ENCODE assay signal across 11 mouse cellular contexts in the genomic region with DNA sequence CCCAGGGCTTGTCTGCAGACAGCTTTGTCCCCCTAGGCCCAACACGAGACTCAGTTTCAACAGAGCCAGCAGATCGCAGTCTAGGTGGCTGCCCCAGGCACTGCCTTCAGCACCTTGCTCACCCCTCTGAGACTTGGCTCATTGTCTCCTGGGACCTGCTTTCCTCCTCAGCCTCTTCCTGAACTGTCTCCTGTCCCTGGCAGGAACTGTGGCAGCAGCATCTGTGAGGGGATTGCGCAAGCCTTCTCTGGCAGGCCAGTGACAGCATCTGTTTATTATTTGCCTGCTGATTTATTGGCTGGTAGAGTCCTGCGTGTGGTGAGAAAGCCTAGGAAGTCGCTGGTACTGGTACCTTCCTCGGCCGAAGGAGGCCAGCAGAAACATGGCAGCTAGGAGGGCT.
A peak's percentile ranks its signal among the peaks of the same experiment; 100 is the strongest.
DNase-seq lines count a peak whose midpoint lies in the region; ATAC-seq and TF ChIP-seq lines count a peak whose summit lies in the region.
"Had no signal": no experiment of that assay in that cellular context is flagged by ENCODE, and none has a peak within 500 bp of the region (broad histone marks: within the 10 kb centered on the region; RNA-seq: fewer than 3 reads in every experiment).

No protein-coding gene starts in this region.

- H3K4me2 ChIP-seq in hindbrain, embryonic 16.5 days (ENCODE audit: low read length) = no peak overlapping the region
- no peak overlapping the region for H3K4me2 ChIP-seq in hindbrain, embryonic 14.5 days (replicated peaks)
- H3K4me2 ChIP-seq in intestine, postnatal 0 days (replicated peaks; ENCODE audit: low read depth) = no peak overlapping the region
- H3K4me2 ChIP-seq: limb, embryonic 15.5 days; midbrain, embryonic 11.5 days had no signal

- H3K27me3 ChIP-seq in hindbrain, embryonic 16.5 days (replicated peaks; ENCODE audit: control insufficient read depth, insufficient read depth, low read length) = no peaks in the 10 kb centered on the region
- H3K27me3 ChIP-seq in hindbrain, embryonic 14.5 days (ENCODE audit: control insufficient read depth, insufficient read depth, low read length) = no peaks in the 10 kb centered on the region
- H3K27me3 ChIP-seq in intestine, postnatal 0 days (replicated peaks; ENCODE audit: control insufficient read depth, insufficient read depth, low read length) = no peaks in the 10 kb centered on the region
- H3K27me3 ChIP-seq: limb, embryonic 15.5 days had no signal

- H3K4me3 ChIP-seq in hindbrain, embryonic 16.5 days (ENCODE audit: low read length) = no peak overlapping the region
- no peak overlapping the region for H3K4me3 ChIP-seq in hindbrain, embryonic 14.5 days (replicated peaks; ENCODE audit: low read length)
- H3K4me3 ChIP-seq in intestine, postnatal 0 days (ENCODE audit: low read depth, low read length) = no peak overlapping the region
- H3K4me3 ChIP-seq: limb, embryonic 15.5 days had no signal

- ATAC-seq in hindbrain, embryonic 16.5 days = peak; percentile 48; the same call in 1 of the 2 replicates
- no peak for ATAC-seq in hindbrain, embryonic 14.5 days (ENCODE audit: low FRiP score)
- ATAC-seq in granulocyte monocyte progenitor cell, adult 5-6 weeks (replicated peaks; ENCODE audit: poor library complexity, severe bottlenecking) = peak; percentile 82
- ATAC-seq in intestine, postnatal 0 days = no peak
- ATAC-seq: forebrain, postnatal 0 days had no signal

- H3K4me1 ChIP-seq in hindbrain, embryonic 16.5 days (ENCODE audit: control insufficient read depth, insufficient read depth, low read depth, low read length) = no peaks in the 10 kb centered on the region
- 0 out of 2 replicates have a peak, but pooled peaks cover 2% of the 10 kb centered on the region for H3K4me1 ChIP-seq in hindbrain, embryonic 14.5 days (replicated peaks; ENCODE audit: control insufficient read depth, insufficient read depth, low read length)
- H3K4me1 ChIP-seq in intestine, postnatal 0 days (replicated peaks; ENCODE audit: control insufficient read depth, insufficient read depth, low read length) = no peaks in the 10 kb centered on the region

- no peak overlapping the region for H3K27ac ChIP-seq in hindbrain, embryonic 16.5 days (ENCODE audit: low read depth, low read length)
- no peak overlapping the region for H3K27ac ChIP-seq in hindbrain, embryonic 14.5 days
- H3K27ac ChIP-seq in intestine, postnatal 0 days (ENCODE audit: low read depth, low read length) = no peak overlapping the region
- H3K27ac ChIP-seq: limb, embryonic 15.5 days had no signal

- WGBS in hindbrain, embryonic 16.5 days = 64% methylated on average over 7 of the region's 7 CpGs
- WGBS in hindbrain, embryonic 14.5 days = 72% methylated on average over 7 of the region's 7 CpGs
- WGBS in intestine, postnatal 0 days = 49% methylated on average over 7 of the region's 7 CpGs

- no peak for TF ChIP-seq CTCF in intestine, postnatal 0 days (IDR thresholded peaks at IDR 0.05; ENCODE audit: low read depth)

- H3K9me3 ChIP-seq in hindbrain, embryonic 16.5 days (ENCODE audit: control insufficient read depth, low read length) = no peaks in the 10 kb centered on the region
- H3K9me3 ChIP-seq in hindbrain, embryonic 14.5 days (ENCODE audit: control insufficient read depth, low read length) = no peaks in the 10 kb centered on the region
- no peaks in the 10 kb centered on the region for H3K9me3 ChIP-seq in intestine, postnatal 0 days (ENCODE audit: control insufficient read depth)
- H3K9me3 ChIP-seq: G1E; limb, embryonic 15.5 days had no signal

- no peak for DNase-seq in hindbrain, embryonic 14.5 days (ENCODE audit: low spot score)
- DNase-seq in 416B (ENCODE audit: low read depth) (peak; percentile 4), adipocyte (ENCODE audit: low spot score) (peak; percentile 55)
- no peak for DNase-seq in right cerebral cortex, adult 2 months (ENCODE audit: low spot score in 2 of 2)
- DNase-seq: forebrain, postnatal 0 days had no signal

- H3K9ac ChIP-seq in hindbrain, embryonic 16.5 days (ENCODE audit: low read depth, low read length) = no peak overlapping the region
- H3K9ac ChIP-seq in hindbrain, embryonic 14.5 days = no peak overlapping the region
- no peak overlapping the region for H3K9ac ChIP-seq in intestine, postnatal 0 days (ENCODE audit: low read depth, low read length)
- H3K9ac ChIP-seq: forebrain, postnatal 0 days; limb, embryonic 15.5 days had no signal

- no peaks in the 10 kb centered on the region for H3K36me3 ChIP-seq in hindbrain, embryonic 16.5 days (ENCODE audit: control insufficient read depth, insufficient read depth, low read length)
- H3K36me3 ChIP-seq in hindbrain, embryonic 14.5 days (replicated peaks; ENCODE audit: control insufficient read depth, insufficient read depth) = no peaks in the 10 kb centered on the region
- no peaks in the 10 kb centered on the region for H3K36me3 ChIP-seq in intestine, postnatal 0 days (ENCODE audit: control insufficient read depth, insufficient read depth)
- H3K36me3 ChIP-seq: G1E; limb, embryonic 15.5 days had no signal

Comparison
In these comparisons a context has a peak if more than half of its experiments do, and no peak if none do; other contexts are left out.
1. ATAC-seq: peak in hindbrain, embryonic 16.5 days (single experiment) and granulocyte monocyte progenitor cell, adult 5-6 weeks (single experiment); none in hindbrain, embryonic 14.5 days (single experiment) and intestine, postnatal 0 days (single experiment).
2. DNase-seq: peak in 416B (single experiment) and adipocyte (single experiment); none in hindbrain, embryonic 14.5 days (single experiment) and right cerebral cortex, adult 2 months (0 of 2).